Mouse (Mus musculus): ENCODE results near the gene Pgpep1. TPM values are rescaled to one million over a fixed set of nuclear protein-coding genes. Genes with fewer than 3 reads are reported as not detected.

Gene Pgpep1
- polyA plus RNA-seq, 1 experiment from 2014 or later, result 78.3 TPM

DNA sequence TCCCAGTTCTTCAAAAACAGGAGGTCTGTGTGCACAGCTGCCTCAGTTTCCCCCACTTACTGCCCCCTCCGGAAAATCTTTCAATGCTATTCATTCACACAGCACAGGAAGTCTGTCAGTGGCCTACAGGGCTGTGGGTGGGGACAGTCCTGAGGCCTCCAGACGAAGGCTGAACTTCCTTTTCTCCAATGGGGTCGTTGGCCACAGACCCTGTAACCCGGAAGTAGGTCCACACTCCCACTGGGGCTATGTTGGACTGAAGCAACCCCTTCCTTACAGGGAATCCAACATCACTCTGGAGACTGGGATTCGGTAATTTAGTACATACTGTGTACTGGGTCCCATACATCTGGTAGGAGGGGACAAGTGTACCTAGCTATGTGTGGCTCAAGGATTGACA lies 33.4 kb upstream of the Pgpep1 start:
- no peaks in the 10 kb centered on the region for H3K27me3 ChIP-seq (replicated peaks; ENCODE audit: control insufficient read depth, insufficient read depth, low read length)
- no peaks in the 10 kb centered on the region for H3K9me3 ChIP-seq (ENCODE audit: control insufficient read depth, low read length)
- peaks cover 29% of the 10 kb centered on the region for H3K4me1 ChIP-seq (ENCODE audit: control insufficient read depth, insufficient read depth, low read depth, low read length)
- WGBS, result 81% methylated on average over 5 of the region's 5 CpGs
- no peak overlapping the region for H3K4me2 ChIP-seq (ENCODE audit: low read length)
- ATAC-seq, result no peak
- no peaks in the 10 kb centered on the region for H3K36me3 ChIP-seq (ENCODE audit: control insufficient read depth, insufficient read depth, low read length)
- no peak overlapping the region for H3K27ac ChIP-seq (ENCODE audit: low read depth, low read length)
- no peak overlapping the region for H3K4me3 ChIP-seq (ENCODE audit: low read length)
- no peak overlapping the region for H3K9ac ChIP-seq (ENCODE audit: low read depth, low read length)

DNA sequence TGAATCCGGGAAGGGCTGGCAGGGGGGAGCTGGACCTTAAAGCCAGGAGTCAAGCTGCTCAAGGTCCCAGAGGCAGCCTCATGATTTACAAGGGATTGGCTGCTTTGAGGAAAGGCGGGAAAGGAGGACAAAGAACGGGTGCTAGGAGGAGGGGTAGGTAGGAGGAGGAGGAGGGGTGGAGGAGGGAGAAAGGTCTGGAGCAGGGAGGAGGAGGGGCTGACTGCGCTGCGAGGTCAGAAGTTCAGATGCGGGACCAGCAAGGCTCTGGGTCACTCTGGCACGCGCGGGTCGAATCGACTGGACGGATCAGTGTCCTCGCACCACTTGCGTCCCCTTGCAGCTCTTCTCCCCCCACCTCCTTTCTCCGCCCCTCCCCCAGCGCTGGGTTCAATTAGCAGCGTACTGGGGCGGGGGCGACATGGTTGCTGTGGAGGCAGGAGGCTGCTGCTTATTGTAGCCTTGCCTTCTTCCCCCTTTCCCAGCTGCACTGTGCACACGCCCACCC lies 31.6 kb upstream of the Pgpep1 start:
- Histone ChIP-seq H3K27ac (ENCODE audit: low read depth, low read length) (peak overlapping the region; percentile 34; the same call in 1 of the 2 replicates), H3K9me3 (ENCODE audit: control insufficient read depth, low read length) (no peaks in the 10 kb centered on the region)

DNA sequence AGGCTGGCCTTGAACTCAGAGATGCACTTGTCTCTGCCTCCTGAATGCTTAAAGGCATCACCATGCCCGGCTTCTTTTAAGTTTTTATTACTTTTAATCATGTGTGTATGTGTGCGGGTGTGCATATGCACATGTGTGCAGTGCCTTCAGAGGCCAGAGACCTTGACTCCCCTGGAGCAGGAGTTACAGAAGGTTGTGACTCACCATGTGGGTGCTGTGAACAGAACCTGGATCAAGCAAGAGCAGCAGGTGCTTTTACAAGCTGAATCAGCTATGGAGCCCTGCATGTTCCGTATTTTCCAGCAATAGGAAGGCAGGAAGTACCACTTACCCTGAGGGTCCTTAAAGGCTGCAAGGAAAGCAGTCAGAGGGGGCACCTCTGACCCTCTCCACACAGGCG lies 31.0 kb upstream of the Pgpep1 start:
- peak overlapping the region; percentile 36 for H3K4me3 ChIP-seq (ENCODE audit: low read length)
- ATAC-seq, result no peak
- no peaks in the 10 kb centered on the region for H3K36me3 ChIP-seq (ENCODE audit: control insufficient read depth, insufficient read depth, low read length)
- peak overlapping the region; percentile 34; the same call in 1 of the 2 replicates for H3K27ac ChIP-seq (ENCODE audit: low read depth, low read length)
- peak overlapping the region; percentile 69; the same call in 1 of the 2 replicates for H3K9ac ChIP-seq (ENCODE audit: low read depth, low read length)
- no peaks in the 10 kb centered on the region for H3K9me3 ChIP-seq (ENCODE audit: control insufficient read depth, low read length)
- H3K27me3 ChIP-seq (replicated peaks; ENCODE audit: control insufficient read depth, insufficient read depth, low read length), result no peaks in the 10 kb centered on the region
- 45% methylated on average over 4 of the region's 4 CpGs for WGBS
- H3K4me2 ChIP-seq (ENCODE audit: low read length), result peak overlapping the region; percentile 68
- H3K4me1 ChIP-seq (ENCODE audit: control insufficient read depth, insufficient read depth, low read depth, low read length), result peaks cover 10% of the 10 kb centered on the region

More for the DNA sequence above, 31.6 kb upstream of the Pgpep1 start:
- Histone ChIP-seq H3K27me3 (replicated peaks; ENCODE audit: control insufficient read depth, insufficient read depth, low read length) (no peaks in the 10 kb centered on the region), H3K4me2 (ENCODE audit: low read length) (peak overlapping the region; percentile 68), H3K36me3 (ENCODE audit: control insufficient read depth, insufficient read depth, low read length) (no peaks in the 10 kb centered on the region), H3K9ac (ENCODE audit: low read depth, low read length) (peak overlapping the region; percentile 69), H3K4me1 (ENCODE audit: control insufficient read depth, insufficient read depth, low read depth, low read length) (peaks cover 15% of the 10 kb centered on the region), H3K4me3 (ENCODE audit: low read length) (peak overlapping the region; percentile 36)
- WGBS, result 2% methylated on average over 16 of the region's 20 CpGs
- ATAC-seq, result peak; percentile 25

DNA sequence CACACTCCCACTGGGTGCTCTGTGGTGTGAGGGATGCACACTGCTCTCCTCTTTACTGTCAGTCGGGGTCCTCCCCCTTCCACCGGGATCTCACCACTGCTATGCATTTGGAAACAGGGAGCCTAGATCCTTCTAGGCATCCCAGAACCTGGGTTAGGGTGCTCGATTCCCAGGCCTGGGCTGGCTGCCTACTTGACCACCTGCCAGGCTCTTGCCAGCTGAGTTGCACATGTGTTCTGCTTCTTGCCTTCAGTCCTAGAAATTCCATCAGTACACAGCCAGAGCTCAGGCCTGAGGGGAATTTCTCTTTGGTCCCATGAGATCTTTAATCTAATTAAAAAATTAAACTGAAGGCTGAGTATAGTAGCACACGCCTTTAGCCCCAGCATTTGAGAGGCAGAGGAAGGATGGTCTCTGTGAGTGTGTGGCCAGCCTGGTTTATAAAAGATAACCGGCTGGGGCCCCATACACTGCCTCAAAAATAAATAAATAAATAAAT lies 29.8 kb upstream of the Pgpep1 start:
- 68% methylated on average over 5 of the region's 5 CpGs for WGBS

GRCm38 (mm10) chr8:70688136-70688535 lies 27.9 kb upstream of the Pgpep1 start:
- 98% methylated on average over 3 of the region's 3 CpGs for WGBS
- H3K27me3 ChIP-seq (replicated peaks; ENCODE audit: control insufficient read depth, insufficient read depth, low read length), result no peaks in the 10 kb centered on the region

More for the DNA sequence above, 29.8 kb upstream of the Pgpep1 start:
- Histone ChIP-seq H3K27ac (ENCODE audit: low read depth, low read length) (no peak overlapping the region), H3K36me3 (ENCODE audit: control insufficient read depth, insufficient read depth, low read length) (no peaks in the 10 kb centered on the region), H3K9me3 (ENCODE audit: control insufficient read depth, low read length) (no peaks in the 10 kb centered on the region), H3K27me3 (replicated peaks; ENCODE audit: control insufficient read depth, insufficient read depth, low read length) (no peaks in the 10 kb centered on the region), H3K4me2 (ENCODE audit: low read length) (no peak overlapping the region), H3K4me1 (ENCODE audit: control insufficient read depth, insufficient read depth, low read depth, low read length) (peaks cover 9% of the 10 kb centered on the region), H3K9ac (ENCODE audit: low read depth, low read length) (no peak overlapping the region), H3K4me3 (ENCODE audit: low read length) (no peak overlapping the region)
- no peak for ATAC-seq

GRCm38 (mm10) chr8:70687576-70687975 lies 27.4 kb upstream of the Pgpep1 start:
- Histone ChIP-seq H3K36me3 (ENCODE audit: control insufficient read depth, insufficient read depth, low read length) (no peaks in the 10 kb centered on the region), H3K4me1 (ENCODE audit: control insufficient read depth, insufficient read depth, low read depth, low read length) (peaks cover 14% of the 10 kb centered on the region), H3K4me2 (ENCODE audit: low read length) (no peak overlapping the region), H3K27me3 (replicated peaks; ENCODE audit: control insufficient read depth, insufficient read depth, low read length) (no peaks in the 10 kb centered on the region), H3K4me3 (ENCODE audit: low read length) (no peak overlapping the region), H3K9me3 (ENCODE audit: control insufficient read depth, low read length) (no peaks in the 10 kb centered on the region), H3K9ac (ENCODE audit: low read depth, low read length) (no peak overlapping the region), H3K27ac (ENCODE audit: low read depth, low read length) (no peak overlapping the region)
- 69% methylated on average over 8 of the region's 8 CpGs for WGBS
- ATAC-seq, result peak; percentile 19; the same call in 1 of the 2 replicates

More at GRCm38 (mm10) chr8:70688136-70688535, 27.9 kb upstream of the Pgpep1 start:
- no peak overlapping the region for H3K9ac ChIP-seq (ENCODE audit: low read depth, low read length)
- H3K4me3 ChIP-seq (ENCODE audit: low read length), result no peak overlapping the region
- no peaks in the 10 kb centered on the region for H3K36me3 ChIP-seq (ENCODE audit: control insufficient read depth, insufficient read depth, low read length)
- H3K27ac ChIP-seq (ENCODE audit: low read depth, low read length), result no peak overlapping the region
- ATAC-seq, result no peak
- H3K4me1 ChIP-seq (ENCODE audit: control insufficient read depth, insufficient read depth, low read depth, low read length), result peaks cover 14% of the 10 kb centered on the region
- H3K4me2 ChIP-seq (ENCODE audit: low read length), result no peak overlapping the region
- H3K9me3 ChIP-seq (ENCODE audit: control insufficient read depth, low read length), result no peaks in the 10 kb centered on the region

GRCm38 (mm10) chr8:70684291-70684690 lies 24.1 kb upstream of the Pgpep1 start:
- Histone ChIP-seq H3K4me1 (ENCODE audit: control insufficient read depth, insufficient read depth, low read depth, low read length) (peaks cover 5% of the 10 kb centered on the region), H3K27me3 (replicated peaks; ENCODE audit: control insufficient read depth, insufficient read depth, low read length) (no peaks in the 10 kb centered on the region), H3K4me3 (ENCODE audit: low read length) (no peak overlapping the region), H3K9ac (ENCODE audit: low read depth, low read length) (peak overlapping the region; percentile 17; the same call in 1 of the 2 replicates), H3K36me3 (ENCODE audit: control insufficient read depth, insufficient read depth, low read length) (no peaks in the 10 kb centered on the region), H3K9me3 (ENCODE audit: control insufficient read depth, low read length) (no peaks in the 10 kb centered on the region), H3K4me2 (ENCODE audit: low read length) (no peak overlapping the region), H3K27ac (ENCODE audit: low read depth, low read length) (peak overlapping the region; percentile 17; the same call in 1 of the 2 replicates)
- ATAC-seq, result peak; percentile 72
- WGBS, result 38% methylated on average over 7 of the region's 7 CpGs

- Histone ChIP-seq H3K4me1 (ENCODE audit: control insufficient read depth, insufficient read depth, low read depth, low read length) (peaks cover 5% of the 10 kb centered on the region), H3K9ac (ENCODE audit: low read depth, low read length) (no peak overlapping the region), H3K27me3 (replicated peaks; ENCODE audit: control insufficient read depth, insufficient read depth, low read length) (no peaks in the 10 kb centered on the region), H3K9me3 (ENCODE audit: control insufficient read depth, low read length) (no peaks in the 10 kb centered on the region), H3K36me3 (ENCODE audit: control insufficient read depth, insufficient read depth, low read length) (no peaks in the 10 kb centered on the region; the same call in 1 of the 2 replicates), H3K4me3 (ENCODE audit: low read length) (no peak overlapping the region), H3K27ac (ENCODE audit: low read depth, low read length) (no peak overlapping the region), H3K4me2 (ENCODE audit: low read length) (no peak overlapping the region)
- ATAC-seq, result no peak
- WGBS, result 69% methylated on average over 3 of the region's 3 CpGs
Measured at GRCm38 (mm10) chr8:70682692-70683091, 22.5 kb upstream of the Pgpep1 start.

DNA sequence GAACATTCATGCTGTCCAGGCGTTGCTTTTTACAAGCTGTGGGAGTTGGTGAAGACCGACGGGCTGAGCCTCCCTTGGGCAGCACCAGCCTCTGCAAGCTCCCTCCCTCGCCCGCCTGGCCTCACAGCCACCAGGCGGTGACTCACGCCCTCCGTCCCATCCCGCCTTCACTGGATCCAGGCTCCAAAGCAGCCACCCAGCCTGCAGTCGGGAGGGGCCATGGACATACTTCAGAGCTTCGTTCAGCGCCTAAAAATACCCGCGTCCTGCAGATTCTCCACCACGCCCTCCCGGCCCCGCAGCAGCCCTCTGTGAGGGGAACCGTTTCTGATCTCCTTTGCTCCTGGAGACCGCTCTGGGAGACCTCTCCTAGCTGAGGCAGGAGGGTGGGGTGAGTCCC lies 22.0 kb upstream of the Pgpep1 start:
- Histone ChIP-seq H3K9ac (ENCODE audit: low read depth, low read length) (peak overlapping the region; percentile 12; the same call in 1 of the 2 replicates), H3K27me3 (replicated peaks; ENCODE audit: control insufficient read depth, insufficient read depth, low read length) (no peaks in the 10 kb centered on the region), H3K27ac (ENCODE audit: low read depth, low read length) (no peak overlapping the region), H3K36me3 (ENCODE audit: control insufficient read depth, insufficient read depth, low read length) (no peaks in the 10 kb centered on the region; the same call in 1 of the 2 replicates), H3K4me1 (ENCODE audit: control insufficient read depth, insufficient read depth, low read depth, low read length) (peaks cover 5% of the 10 kb centered on the region), H3K4me3 (ENCODE audit: low read length) (no peak overlapping the region), H3K9me3 (ENCODE audit: control insufficient read depth, low read length) (no peaks in the 10 kb centered on the region), H3K4me2 (ENCODE audit: low read length) (no peak overlapping the region)
- ATAC-seq, result no peak
- 10% methylated on average over 19 of the region's 19 CpGs for WGBS

Data from hindbrain, embryonic 16.5 days (tissue).